Mouse (Mus musculus): Measurements from ENCODE around the gene Epha5.

The Epha5 gene

DNA sequence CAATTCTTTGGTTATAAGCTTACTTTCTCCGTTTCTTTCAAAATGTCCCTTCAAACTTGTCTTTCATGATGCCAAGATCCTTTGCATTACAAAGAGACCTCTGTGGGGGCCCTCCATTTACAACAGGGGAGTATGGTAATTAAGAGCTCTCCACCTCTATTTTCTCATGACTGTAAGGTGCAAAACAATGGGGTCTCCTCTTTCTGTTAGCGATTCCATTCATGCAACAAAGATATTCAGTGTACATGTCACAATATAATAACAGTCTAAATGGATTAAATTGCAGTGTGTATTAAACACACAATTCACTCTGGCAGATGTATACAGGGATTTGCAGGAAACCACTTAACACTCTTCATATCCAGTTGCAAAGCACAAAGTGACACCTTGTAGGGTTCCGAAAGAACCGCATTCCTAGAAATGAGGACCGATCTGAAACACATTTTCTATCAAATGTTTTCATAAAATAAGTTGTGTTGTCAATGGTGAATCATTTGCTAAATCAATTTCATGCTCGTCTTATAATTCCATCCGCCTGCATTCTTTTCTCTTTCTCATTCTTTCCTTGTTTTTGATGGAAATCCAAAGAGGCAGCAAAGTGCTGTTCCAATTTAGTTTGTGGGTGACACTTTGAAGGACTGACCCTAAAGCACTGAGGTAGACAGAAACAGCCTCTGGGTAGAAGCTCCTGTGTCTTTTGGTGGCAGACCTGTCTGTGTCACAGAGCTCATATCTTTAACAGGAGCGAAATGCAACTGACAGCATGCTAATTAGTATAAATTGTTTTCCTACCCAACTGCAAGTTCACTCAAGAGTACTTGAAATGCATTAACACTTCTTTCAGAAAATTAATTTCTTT lies 118.1 kb downstream of the Epha5 start:
- no peak for DNase-seq (ENCODE audit: low spot score)

DNA sequence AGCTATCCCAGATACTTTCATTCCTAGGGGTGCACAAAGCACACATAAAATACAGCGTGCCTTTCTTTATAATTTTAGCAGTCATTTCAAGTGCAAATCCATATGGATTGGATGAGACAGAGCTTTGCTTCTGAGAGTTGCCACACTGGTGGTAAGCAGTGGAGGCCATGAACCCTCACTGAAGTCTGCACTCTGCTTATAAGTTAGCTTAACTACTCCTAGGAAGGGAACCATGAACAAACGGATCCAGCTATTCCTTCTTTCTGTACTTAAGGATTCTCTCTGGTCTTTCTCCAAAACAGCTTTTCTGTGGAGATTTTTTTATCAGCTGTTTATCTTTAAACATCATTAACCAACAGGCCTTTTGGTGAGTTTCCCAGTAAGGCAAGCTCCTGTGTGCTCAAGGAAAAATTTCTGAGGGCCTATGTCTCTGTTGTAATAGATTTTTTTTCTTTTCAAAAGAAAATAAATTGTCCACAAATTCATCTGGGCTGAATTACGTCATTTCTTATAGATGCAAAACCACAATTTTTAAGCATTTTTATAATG lies 127.7 kb downstream of the Epha5 start:
- DNase-seq (ENCODE audit: low spot score), result no peak

DNA sequence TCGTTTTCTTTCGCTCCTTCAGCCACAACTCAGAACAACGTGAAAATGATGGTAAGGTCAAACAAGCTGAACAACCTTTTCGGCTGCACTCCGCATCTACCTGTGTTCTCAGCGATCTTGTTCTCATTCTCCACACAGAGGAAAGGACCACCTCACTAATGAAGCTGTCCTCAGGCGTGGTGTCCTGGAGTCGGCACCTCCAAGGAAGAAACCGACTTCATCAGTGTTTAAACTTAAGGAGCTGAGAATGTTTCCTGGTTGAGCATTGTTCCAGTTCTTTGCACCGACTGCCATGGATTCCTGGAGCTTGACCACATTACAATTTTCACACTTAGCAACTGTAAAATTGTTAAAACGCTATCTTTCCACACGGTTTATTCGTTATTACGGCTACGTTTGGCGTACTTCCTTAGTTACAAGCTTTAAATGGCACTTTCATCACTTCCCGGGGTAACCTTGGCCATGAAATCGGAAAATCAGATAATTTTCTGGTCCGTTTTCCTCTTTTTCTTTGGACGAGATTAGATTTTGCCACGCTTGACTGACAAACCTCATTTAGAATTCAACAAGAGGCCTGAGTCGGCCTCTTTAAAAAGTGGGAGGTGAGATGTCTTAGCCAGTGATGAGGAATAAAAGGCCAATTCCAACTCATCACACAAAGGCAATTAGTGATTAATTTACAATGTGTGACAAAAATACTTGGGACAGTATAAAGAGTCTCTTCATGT lies 135.7 kb downstream of the Epha5 start:
- DNase-seq (ENCODE audit: low spot score), result no peak

DNA sequence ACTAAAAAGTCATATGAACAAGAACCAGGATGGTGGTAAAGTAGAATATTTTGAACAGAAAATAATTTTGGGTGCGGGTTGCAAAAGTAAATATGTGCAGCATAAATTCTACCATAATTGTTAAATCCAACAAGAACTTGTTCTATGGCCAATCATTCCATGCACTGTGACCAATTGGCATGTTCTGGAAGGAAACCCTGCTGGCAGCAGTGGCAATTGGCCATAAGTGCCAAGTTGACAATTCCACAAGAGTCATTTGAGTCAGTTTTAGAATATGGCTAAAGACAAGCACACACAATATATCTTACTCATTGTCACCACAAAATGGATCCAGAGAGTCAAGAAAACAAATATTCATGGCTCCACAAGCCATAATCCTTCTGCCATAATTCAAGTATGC lies 140.2 kb downstream of the Epha5 start:
- DNase-seq (ENCODE audit: low spot score), result no peak

DNA sequence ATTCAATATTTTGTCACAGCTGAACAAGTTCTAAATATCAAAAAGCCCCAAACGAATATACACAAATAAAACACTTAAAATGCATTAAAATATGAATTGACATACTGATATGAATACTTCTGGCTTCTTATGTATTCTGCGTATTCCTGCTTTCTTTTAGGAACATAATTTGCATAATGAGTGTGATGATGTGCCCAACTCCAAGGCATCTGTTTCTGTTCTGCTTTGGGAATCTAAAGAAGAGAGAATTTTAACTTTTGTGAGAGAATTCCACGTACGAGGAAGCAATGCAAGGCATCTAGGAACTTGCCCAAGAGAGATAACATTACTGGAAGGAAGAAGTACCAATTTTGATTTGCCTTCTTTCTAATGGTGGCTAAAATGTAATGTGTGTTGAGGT lies 151.8 kb downstream of the Epha5 start:
- no peak for DNase-seq (ENCODE audit: low spot score)

DNA sequence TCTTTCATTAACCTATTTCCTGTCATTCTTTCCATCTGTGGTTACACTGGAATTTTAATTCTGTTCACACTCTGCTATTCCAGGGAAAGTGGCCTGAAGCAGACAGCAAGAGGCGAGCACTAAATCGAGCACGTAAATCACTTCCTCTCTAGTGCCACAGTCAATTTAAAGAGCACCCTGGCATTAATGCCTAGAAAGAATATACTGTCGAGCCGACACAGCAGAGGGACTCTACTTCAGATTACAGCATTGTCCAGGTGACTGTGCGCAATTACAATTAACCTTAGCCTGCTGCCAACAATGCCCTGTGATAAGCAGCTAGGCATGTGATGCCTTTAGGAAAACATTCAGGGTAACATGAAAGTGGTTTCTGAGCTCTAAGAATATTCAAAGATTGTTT lies 153.2 kb downstream of the Epha5 start:
- DNase-seq (ENCODE audit: low spot score), result no peak

- DNase-seq (ENCODE audit: low spot score), result no peak
Measured at GRCm38 (mm10) chr5:84229971-84230370, 187.2 kb downstream of the Epha5 start.

- no peak for DNase-seq (ENCODE audit: low spot score)
Measured at GRCm38 (mm10) chr5:84208609-84209008, 208.6 kb downstream of the Epha5 start.

DNA sequence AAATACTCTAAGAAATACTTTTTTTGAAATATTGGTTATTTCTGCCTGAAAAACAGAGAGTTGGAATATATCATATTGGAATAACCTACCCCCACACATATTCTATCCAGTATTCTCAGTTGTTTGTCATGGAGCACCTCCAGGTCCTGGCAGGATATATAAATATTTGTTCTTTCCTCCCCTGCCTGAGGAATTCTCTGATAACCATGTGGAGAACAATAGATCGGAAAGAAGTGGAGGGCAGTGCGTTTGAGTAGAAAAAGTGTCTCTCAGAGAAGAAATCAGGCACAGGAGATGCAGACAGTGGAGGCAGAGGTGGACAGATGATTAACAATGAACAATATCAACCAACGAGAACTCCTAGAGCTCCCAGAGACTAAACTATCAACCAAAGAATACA lies 223.8 kb downstream of the Epha5 start:
- no peak for DNase-seq (ENCODE audit: low spot score)

- no peak for DNase-seq (ENCODE audit: low spot score)
Measured at GRCm38 (mm10) chr5:84184189-84184588, 233.0 kb downstream of the Epha5 start.

DNA sequence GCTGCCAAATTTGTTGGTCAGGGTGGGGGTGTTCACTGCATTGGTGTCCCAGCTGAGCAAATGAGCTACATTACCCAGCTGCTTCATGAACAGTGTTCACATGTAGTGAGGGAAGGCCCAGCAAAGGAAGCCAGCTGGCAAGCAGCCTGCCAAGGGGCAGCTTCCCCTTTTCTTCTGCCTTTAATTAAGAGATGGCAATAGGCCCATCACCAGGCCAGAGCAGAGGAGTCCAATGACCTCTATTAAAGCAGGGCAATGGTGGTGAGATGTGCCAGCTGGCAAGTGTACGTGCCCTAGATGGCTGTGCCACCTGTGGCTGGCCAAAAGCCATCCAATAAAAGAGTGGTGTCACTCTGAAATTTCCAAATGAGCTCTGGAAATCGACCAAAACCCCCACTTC lies 264.1 kb downstream of the Epha5 start:
- DNase-seq (ENCODE audit: low spot score), result no peak

DNA sequence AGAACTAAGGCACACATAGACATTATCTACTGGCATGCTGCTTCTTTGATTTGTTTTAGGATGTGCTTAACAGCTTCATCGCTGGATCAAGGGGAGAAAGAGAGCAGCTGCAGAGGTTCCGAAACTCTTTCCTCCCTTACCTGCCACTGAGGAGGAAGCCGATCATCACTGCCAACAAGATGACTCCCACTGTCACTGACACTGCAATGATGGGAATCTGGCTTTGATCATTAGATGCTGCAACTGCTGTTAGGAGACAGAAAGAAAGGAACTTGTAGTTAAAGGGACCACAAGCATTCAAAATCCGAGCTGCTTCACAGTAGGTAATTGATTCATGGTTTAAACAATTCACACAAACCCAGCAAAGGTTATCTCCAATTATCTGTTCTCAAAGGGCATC lies 275.0 kb downstream of the Epha5 start:
- no peak for DNase-seq (ENCODE audit: low spot score)

- DNase-seq (ENCODE audit: low spot score), result no peak
Measured at GRCm38 (mm10) chr5:84095947-84096346, 321.2 kb downstream of the Epha5 start.

GRCm38 (mm10) chr5:84081321-84081720 lies 335.9 kb downstream of the Epha5 start:
- no peak for DNase-seq (ENCODE audit: low spot score)

GRCm38 (mm10) chr5:84070976-84071375 lies 346.2 kb downstream of the Epha5 start:
- no peak for DNase-seq (ENCODE audit: low spot score)

GRCm38 (mm10) chr5:84053880-84054279 lies 363.3 kb downstream of the Epha5 start:
- no peak for DNase-seq (ENCODE audit: low spot score)

DNA sequence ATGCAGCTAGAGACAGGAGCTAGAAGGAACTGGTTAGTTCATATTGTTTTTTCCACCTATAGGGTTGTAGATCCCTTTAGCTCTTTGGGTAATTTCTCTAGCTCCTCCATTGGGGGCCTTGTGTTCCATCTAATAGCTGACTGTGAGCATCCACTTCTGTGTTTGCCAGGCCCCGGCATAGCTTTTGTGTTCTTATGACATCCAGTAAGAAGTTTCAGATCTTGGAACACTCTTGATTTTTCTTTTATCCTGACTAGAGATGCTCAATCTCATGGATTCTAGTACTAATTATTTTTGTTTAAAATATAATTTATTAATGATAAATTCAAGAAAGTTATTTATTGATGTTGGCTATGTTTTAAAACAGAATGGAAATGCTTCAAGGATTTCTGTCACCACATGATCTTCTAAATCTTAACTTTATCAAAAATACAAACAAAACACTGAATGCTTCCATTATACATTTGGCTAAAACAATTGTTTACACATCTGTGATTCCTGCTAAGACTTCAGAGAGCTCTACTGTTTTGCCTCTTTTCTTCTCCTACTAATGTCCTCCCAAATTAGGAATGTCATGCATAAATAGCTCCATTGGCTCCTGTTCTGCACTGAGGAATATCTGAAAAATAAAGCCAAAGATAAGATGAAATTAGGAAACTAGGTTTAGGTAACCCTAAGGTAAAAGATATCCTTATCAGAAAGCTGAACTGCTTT lies 379.8 kb downstream of the Epha5 start:
- no peak for DNase-seq (ENCODE audit: low spot score)
